Mouse (Mus musculus): Measurements from ENCODE around the gene Fcgr1.

DNA sequence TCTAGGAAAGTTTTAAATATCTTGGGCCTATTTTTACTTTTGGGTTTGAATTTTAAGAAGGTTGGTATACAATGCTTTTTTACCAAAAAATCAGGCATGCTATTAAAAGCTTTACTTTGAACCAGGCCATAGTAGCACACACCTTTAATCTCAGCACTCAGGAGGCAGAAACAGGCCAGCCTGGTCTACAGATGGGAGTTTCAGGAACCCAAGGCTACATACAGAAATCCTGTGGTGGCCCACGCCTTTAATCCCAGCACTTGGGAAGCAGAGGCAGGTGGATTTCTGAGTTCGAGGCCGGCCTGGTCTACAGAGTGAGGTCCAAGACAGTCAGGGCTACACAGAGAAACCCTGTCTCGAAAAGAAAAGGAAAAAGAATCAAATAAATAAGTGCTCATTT is 26.2 kb downstream of the Fcgr1 start:
- TF ChIP-seq POLR2A (IDR thresholded peaks at IDR 0.05; ENCODE audit: borderline replicate concordance, control insufficient read depth, low read depth, low read length) (no peak), CTCF (IDR thresholded peaks at IDR 0.05; ENCODE audit: control insufficient read depth, insufficient read depth, low read length) (no peak)

Data from bone marrow, adult 2 months (tissue).